Mouse (Mus musculus): ENCODE measurements around the gene Ddx6.

- TF ChIP-seq CTCF (IDR thresholded peaks at IDR 0.05; ENCODE audit: extremely low read depth, insufficient read length, insufficient replicate concordance, low read depth, low read length) (no peak), POLR2A (IDR thresholded peaks at IDR 0.05; ENCODE audit: low read depth, low read length) (no peak)
Observed at GRCm38 (mm10) chr9:44644186-44644585, 39.5 kb downstream of the Ddx6 start.
